Mouse (Mus musculus): Measurements from ENCODE around the gene Gm17455. TPM values are rescaled to one million over a fixed set of nuclear protein-coding genes. Genes with fewer than 3 reads are reported as not detected.

The Gm17455 gene
- 1 to 10 TPM; 2.7 to 6.1 TPM for total RNA-seq (2023)

GRCm38 (mm10) chr10:60399449-60399848 lies at the start of gene Gm17455:
Gene Gm17455, plus strand, starts transcription at chr10:60399726.

Other genes with a start within 250 kb of the Gm17455 start
- 1 to 10 TPM in 1 of 2 experiments, under 1 TPM in 1; 0.98 to 3.7 TPM for gene Chst3, start 180.5 kb upstream of the Gm17455 start, total RNA-seq (2023)
- gene Psap, start 122.1 kb upstream of the Gm17455 start, total RNA-seq (2023) = 1,000 to 10,000 TPM; 1,584 to 2,210 TPM
- 100 to 1,000 TPM; 734 to 749 TPM for gene Vsir, start 52.9 kb upstream of the Gm17455 start, total RNA-seq (2023)